Mouse (Mus musculus) spleen, adult 2 months (tissue): ENCODE measurements around the gene Raver1.

Experiments
- CTCF ChIP-seq: fragments of 200-500 bp; IDR thresholded peaks from 2 replicates; pipeline ENCODE4 v1.5.1; 2011; ENCODE audit warnings: mild to moderate bottlenecking, inconsistent platforms; ENCODE audit not compliant: insufficient read depth, insufficient read length, insufficient replicate concordance; ENCODE audit errors: extremely low read depth
- POLR2A ChIP-seq: fragments of 200-500 bp; IDR thresholded peaks from 2 replicates; pipeline ENCODE4 v1.6.1; 2011; ENCODE audit warnings: low read depth, low read length, inconsistent platforms

- TF ChIP-seq CTCF (no peak), POLR2A (no peak)
These were observed 13.0 kb upstream of the Raver1 start for GRCm38 (mm10) chr9:21104814-21105213.
